Comparison of ENCODE assay signal across 14 mouse cellular contexts in genomic region chr2:34014868-34015639, GRCm38 (mm10).
A peak's percentile ranks its signal among the peaks of the same experiment; 100 is the strongest.
DNase-seq lines count a peak whose midpoint lies in the region; ATAC-seq and TF ChIP-seq lines count a peak whose summit lies in the region.
"Had no signal": no experiment of that assay in that cellular context is flagged by ENCODE, and none has a peak within 500 bp of the region (broad histone marks: within the 10 kb centered on the region; RNA-seq: fewer than 3 reads in every experiment).

No protein-coding gene starts in this region.

- no peak overlapping the region for H3K9ac ChIP-seq in hindbrain, embryonic 12.5 days
- H3K9ac ChIP-seq in hindbrain, postnatal 0 days (replicated peaks; ENCODE audit: low read length): no peak overlapping the region
- no peak overlapping the region for H3K9ac ChIP-seq in lung, postnatal 0 days (replicated peaks; ENCODE audit: low read depth)
- H3K9ac ChIP-seq in limb, embryonic 14.5 days (ENCODE audit: low read depth, low read length, severe bottlenecking): no peak overlapping the region
- no peak overlapping the region for H3K9ac ChIP-seq in intestine, postnatal 0 days (ENCODE audit: low read depth, low read length)

- no peaks in the 10 kb centered on the region for H3K27me3 ChIP-seq in hindbrain, embryonic 12.5 days
- H3K27me3 ChIP-seq in hindbrain, postnatal 0 days (ENCODE audit: insufficient read depth, low read length): no peaks in the 10 kb centered on the region
- H3K27me3 ChIP-seq in lung, postnatal 0 days (replicated peaks; ENCODE audit: insufficient read depth, low read length): no peaks in the 10 kb centered on the region
- no peaks in the 10 kb centered on the region for H3K27me3 ChIP-seq in limb, embryonic 14.5 days (ENCODE audit: control insufficient read depth, insufficient read depth, low read length)
- H3K27me3 ChIP-seq in intestine, postnatal 0 days (replicated peaks; ENCODE audit: control insufficient read depth, insufficient read depth, low read length): no peaks in the 10 kb centered on the region

- H3K36me3 ChIP-seq in hindbrain, embryonic 12.5 days: no peaks in the 10 kb centered on the region
- H3K36me3 ChIP-seq in hindbrain, postnatal 0 days (ENCODE audit: insufficient read depth, low read length): no peaks in the 10 kb centered on the region
- no peaks in the 10 kb centered on the region for H3K36me3 ChIP-seq in lung, postnatal 0 days (ENCODE audit: insufficient read depth, low read length)
- no peaks in the 10 kb centered on the region for H3K36me3 ChIP-seq in limb, embryonic 14.5 days (ENCODE audit: control insufficient read depth, insufficient read depth, low read length)
- H3K36me3 ChIP-seq in intestine, postnatal 0 days (ENCODE audit: control insufficient read depth, insufficient read depth): no peaks in the 10 kb centered on the region

- H3K4me1 ChIP-seq in hindbrain, embryonic 12.5 days: peaks cover 25% of the 10 kb centered on the region
- peaks cover 4% of the 10 kb centered on the region; the same call in 1 of the 2 replicates for H3K4me1 ChIP-seq in hindbrain, postnatal 0 days (ENCODE audit: insufficient read depth, low read length)
- no peaks in the 10 kb centered on the region for H3K4me1 ChIP-seq in lung, postnatal 0 days (ENCODE audit: insufficient read depth, low read depth, low read length)
- H3K4me1 ChIP-seq in lung, adult 2 months (ENCODE audit: control insufficient read depth, insufficient read depth, low read length): no peaks in the 10 kb centered on the region
- H3K4me1 ChIP-seq in limb, embryonic 14.5 days (ENCODE audit: control insufficient read depth, insufficient read depth, low read length): peaks cover 8% of the 10 kb centered on the region; the same call in 1 of the 2 replicates
- no peaks in the 10 kb centered on the region for H3K4me1 ChIP-seq in intestine, postnatal 0 days (replicated peaks; ENCODE audit: control insufficient read depth, insufficient read depth, low read length)

- no peak for TF ChIP-seq POLR2A in lung, adult 2 months (IDR thresholded peaks at IDR 0.05; ENCODE audit: borderline replicate concordance, extremely low read depth, low read depth, low read length)
- TF ChIP-seq POLR2A in limb, embryonic 14.5 days (IDR thresholded peaks at IDR 0.05; ENCODE audit: borderline replicate concordance, extremely low read depth, insufficient read depth, insufficient read length): no peak

- WGBS in hindbrain, embryonic 12.5 days: 75% methylated on average over 8 of the region's 8 CpGs
- WGBS in hindbrain, postnatal 0 days: 74% methylated on average over 8 of the region's 8 CpGs
- WGBS in lung, postnatal 0 days: 54% methylated on average over 8 of the region's 8 CpGs
- WGBS in lung, adult 2 months: 52% methylated on average over 8 of the region's 8 CpGs
- WGBS in limb, embryonic 14.5 days: 55% methylated on average over 8 of the region's 8 CpGs
- WGBS in intestine, postnatal 0 days: 71% methylated on average over 8 of the region's 8 CpGs

- no peak for ATAC-seq in hindbrain, embryonic 12.5 days (ENCODE audit: low FRiP score)
- ATAC-seq in hindbrain, postnatal 0 days: no peak
- peak; percentile 97 for ATAC-seq in lung, postnatal 0 days
- no peak for ATAC-seq in limb, embryonic 14.5 days (ENCODE audit: low FRiP score, low read depth)
- ATAC-seq in intestine, postnatal 0 days: no peak

- H3K27ac ChIP-seq in hindbrain, embryonic 12.5 days: peak overlapping the region; percentile 86; the same call in 1 of the 2 replicates
- no peak overlapping the region for H3K27ac ChIP-seq in hindbrain, postnatal 0 days
- peak overlapping the region; percentile 73 for H3K27ac ChIP-seq in lung, postnatal 0 days (ENCODE audit: low read length)
- H3K27ac ChIP-seq in limb, embryonic 14.5 days (replicated peaks; ENCODE audit: low read depth, low read length): peak overlapping the region; percentile 39
- H3K27ac ChIP-seq in left cerebral cortex, adult 2 months: no peak overlapping the region
- H3K27ac ChIP-seq in intestine, postnatal 0 days (ENCODE audit: low read depth, low read length): no peak overlapping the region
- H3K27ac ChIP-seq: macrophage had no signal

- intact Hi-C loops in left cerebral cortex, adult 2 months (cut with DNase I): loop anchor here (5.0 kb wide), 1 partner anchor 87 kb away; no protein-coding TSS in a partner anchor

- no peak for TF ChIP-seq CTCF in hindbrain, postnatal 0 days (IDR thresholded peaks at IDR 0.05; ENCODE audit: low read depth)
- TF ChIP-seq CTCF in lung, postnatal 0 days (IDR thresholded peaks at IDR 0.05): no peak
- TF ChIP-seq CTCF in lung, adult 2 months (IDR thresholded peaks at IDR 0.05; ENCODE audit: insufficient read depth, low read length): no peak
- TF ChIP-seq CTCF in left cerebral cortex, adult 2 months (IDR thresholded peaks at IDR 0.05): no peak
- no peak for TF ChIP-seq CTCF in intestine, postnatal 0 days (IDR thresholded peaks at IDR 0.05; ENCODE audit: low read depth)

- no peak for DNase-seq in hindbrain, postnatal 0 days (ENCODE audit: low spot score)
- DNase-seq in lung, postnatal 0 days (ENCODE audit: low spot score): peak; percentile 75
- DNase-seq in lung, adult 2 months: no peak
- DNase-seq in limb, embryonic 14.5 days (ENCODE audit: low spot score): no peak
- no peak for DNase-seq in left cerebral cortex, adult 2 months (ENCODE audit: extremely low spot score in 1 of 2, low spot score in 2 of 2)
- DNase-seq: adrenal gland, adult 8-10 months; cerebellum, adult 9-11 months; gastrocnemius, postnatal 36 days; layer of hippocampus, adult 9-11 months; left cerebral cortex, postnatal 4 days; right cerebral cortex, adult 18-20 months had no signal

- H3K4me2 ChIP-seq in hindbrain, embryonic 12.5 days (replicated peaks): no peak overlapping the region
- H3K4me2 ChIP-seq in hindbrain, postnatal 0 days (ENCODE audit: low read depth, low read length): no peak overlapping the region
- no peak overlapping the region for H3K4me2 ChIP-seq in lung, postnatal 0 days (replicated peaks; ENCODE audit: low read depth, low read length)
- H3K4me2 ChIP-seq in limb, embryonic 14.5 days (replicated peaks; ENCODE audit: low read depth, low read length, severe bottlenecking): no peak overlapping the region
- no peak overlapping the region for H3K4me2 ChIP-seq in intestine, postnatal 0 days (replicated peaks; ENCODE audit: low read depth)

- no peaks in the 10 kb centered on the region for H3K9me3 ChIP-seq in hindbrain, embryonic 12.5 days (replicated peaks)
- H3K9me3 ChIP-seq in hindbrain, postnatal 0 days (ENCODE audit: low read length): no peaks in the 10 kb centered on the region
- no peaks in the 10 kb centered on the region for H3K9me3 ChIP-seq in lung, postnatal 0 days (ENCODE audit: low read length)
- H3K9me3 ChIP-seq in limb, embryonic 14.5 days (ENCODE audit: control insufficient read depth, low read length): no peaks in the 10 kb centered on the region
- H3K9me3 ChIP-seq in intestine, postnatal 0 days (ENCODE audit: control insufficient read depth): no peaks in the 10 kb centered on the region

- H3K4me3 ChIP-seq in hindbrain, embryonic 12.5 days: no peak overlapping the region
- H3K4me3 ChIP-seq in hindbrain, postnatal 0 days (ENCODE audit: low read length): no peak overlapping the region
- H3K4me3 ChIP-seq in lung, postnatal 0 days (ENCODE audit: low read depth, low read length): no peak overlapping the region
- H3K4me3 ChIP-seq in lung, adult 2 months (replicated peaks; ENCODE audit: extremely low read depth, low read depth, low read length): no peak overlapping the region
- H3K4me3 ChIP-seq in limb, embryonic 14.5 days (replicated peaks; ENCODE audit: low read length): no peak overlapping the region
- no peak overlapping the region for H3K4me3 ChIP-seq in left cerebral cortex, adult 2 months
- H3K4me3 ChIP-seq in intestine, postnatal 0 days (ENCODE audit: low read depth, low read length): no peak overlapping the region

- TF ChIP-seq EP300 in lung, postnatal 0 days (IDR thresholded peaks at IDR 0.05): peak; percentile 77

Comparison
In these comparisons a context has a peak if more than half of its experiments do, and no peak if none do; other contexts are left out.
1. H3K27ac ChIP-seq: peak in hindbrain, embryonic 12.5 days (single experiment), lung, postnatal 0 days (single experiment) and limb, embryonic 14.5 days (single experiment); none in hindbrain, postnatal 0 days (single experiment), left cerebral cortex, adult 2 months (single experiment) and intestine, postnatal 0 days (single experiment).